Mouse (Mus musculus) CH12.LX (cell line): Measurements from ENCODE around the gene Crtc1. TPM values are rescaled to one million over a fixed set of nuclear protein-coding genes. Genes with fewer than 3 reads are reported as not detected.
A peak's percentile ranks its signal among the peaks of the same experiment; 100 is the strongest.

ENCODE experiments used
- DNase-seq: peaks from one replicate; pipeline ENCODE4 v3.0.0-alpha.2; 2013; ENCODE audit errors: extremely low read depth
- H3K27ac ChIP-seq: 2 replicates; pipeline ENCODE4 v1.5.1; 2012; ENCODE audit warnings: low read depth, mild to moderate bottlenecking, control low read depth, moderate library complexity; ENCODE audit not compliant: insufficient read depth
- H3K27me3 ChIP-seq: replicated peaks from 2 replicates; pipeline ENCODE3; 2012; ENCODE audit warnings: inconsistent platforms
- H3K36me3 ChIP-seq, 2 experiments: replicated peaks in 1 of 2; 2 replicates each; pipeline versions ENCODE3 to v1.6.1; 2012; ENCODE audit warnings: inconsistent platforms in 1 of 2, low read length in 1 of 2, mild to moderate bottlenecking in 1 of 2, mixed read lengths in 1 of 2, moderate library complexity in 1 of 2; ENCODE audit not compliant: control insufficient read depth in 1 of 2, insufficient read depth in 1 of 2
- H3K4me1 ChIP-seq, 2 experiments: 2 replicates each; pipeline ENCODE4 v1.6.1; 2012; ENCODE audit warnings: inconsistent platforms in 1 of 2, moderate library complexity in 1 of 2; ENCODE audit not compliant: insufficient read depth in 2 of 2, control insufficient read depth in 1 of 2
- H3K4me2 ChIP-seq: 2 replicates; pipeline ENCODE4 v1.6.1; 2012; ENCODE audit warnings: low read depth, mild to moderate bottlenecking, control low read depth; ENCODE audit not compliant: poor library complexity, insufficient read depth, severe bottlenecking
- H3K4me3 ChIP-seq, 3 experiments: fragments of 150-350 bp in 1 of 3; sonication (generic) in 1 of 3; replicated peaks in 1 of 3; 2 replicates each; pipeline versions ENCODE3 to v1.5.1; 2011 to 2012; ENCODE audit warnings: low read depth in 2 of 3, low read length in 2 of 3, mild to moderate bottlenecking in 2 of 3, moderate library complexity in 2 of 3, control low read depth in 1 of 3, improper control_type of control experiment in 1 of 3, inconsistent platforms in 1 of 3, mixed read lengths in 1 of 3; ENCODE audit not compliant: poor library complexity in 1 of 3
- H3K79me2 ChIP-seq: replicated peaks from 2 replicates; pipeline ENCODE4 v1.6.1; 2012; ENCODE audit warnings: mild to moderate bottlenecking, moderate library complexity; ENCODE audit not compliant: control insufficient read depth, poor library complexity, insufficient read depth, severe bottlenecking; ENCODE audit errors: extremely low read depth
- H3K9ac ChIP-seq: 2 replicates; pipeline ENCODE4 v1.6.1; 2012; ENCODE audit warnings: low read depth, mild to moderate bottlenecking, control low read depth, moderate library complexity; ENCODE audit not compliant: insufficient read depth
- H3K9me3 ChIP-seq: replicated peaks from 2 replicates; pipeline ENCODE3; 2012; ENCODE audit warnings: low read length, inconsistent platforms, mixed read lengths
- CHD1 ChIP-seq: IDR thresholded peaks from 2 replicates; pipeline ENCODE4 v1.6.1; 2012; ENCODE audit warnings: low read depth, low read length, improper control_type of control experiment, inconsistent platforms
- E2F4 ChIP-seq: IDR thresholded peaks from 2 replicates; pipeline ENCODE4 v1.6.1; 2011; ENCODE audit warnings: low read depth, low read length, improper control_type of control experiment; ENCODE audit not compliant: insufficient replicate concordance
- ELF1 ChIP-seq: IDR thresholded peaks from 2 replicates; pipeline ENCODE4 v1.6.1; 2014; ENCODE audit warnings: low read depth, mild to moderate bottlenecking, inconsistent platforms, low read length, improper control_type of control experiment
- IRF4 ChIP-seq: IDR thresholded peaks from 2 replicates; pipeline ENCODE4 v1.6.1; 2014; ENCODE audit warnings: low read depth, mild to moderate bottlenecking, inconsistent platforms, low read length, improper control_type of control experiment
- KAT2A ChIP-seq: IDR thresholded peaks from 2 replicates; pipeline ENCODE4 v1.6.1; 2012; ENCODE audit warnings: low read length, improper control_type of control experiment, inconsistent platforms; ENCODE audit not compliant: insufficient replicate concordance
- MAX ChIP-seq: IDR thresholded peaks from 2 replicates; pipeline ENCODE4 v1.6.1; 2011; ENCODE audit warnings: low read length, improper control_type of control experiment
- MXI1 ChIP-seq: IDR thresholded peaks from 2 replicates; pipeline ENCODE4 v1.6.1; 2011; ENCODE audit warnings: mild to moderate bottlenecking, low read depth, low read length, improper control_type of control experiment
- MYC ChIP-seq: IDR thresholded peaks from 2 replicates; pipeline ENCODE4 v1.6.1; 2011; ENCODE audit warnings: low read depth, mild to moderate bottlenecking, improper control_type of control experiment, low read length
- PAX5 ChIP-seq: IDR thresholded peaks from 2 replicates; pipeline ENCODE4 v1.6.1; 2012; ENCODE audit warnings: low read length, inconsistent platforms, mixed read lengths
- POLR2AphosphoS2 ChIP-seq: IDR thresholded peaks from 2 replicates; pipeline ENCODE4 v1.6.1; 2011; ENCODE audit warnings: low read depth, low read length, improper control_type of control experiment
- RAD21 ChIP-seq: IDR thresholded peaks from 2 replicates; pipeline ENCODE4 v1.6.1; 2011; ENCODE audit warnings: low read depth, mild to moderate bottlenecking, low read length, improper control_type of control experiment, moderate library complexity
- SIN3A ChIP-seq: IDR thresholded peaks from 2 replicates; pipeline ENCODE4 v1.6.1; 2012; ENCODE audit warnings: low read length, improper control_type of control experiment, inconsistent platforms
- SMC3 ChIP-seq: IDR thresholded peaks from 2 replicates; pipeline ENCODE4 v1.6.1; 2011; ENCODE audit warnings: low read depth, low read length, improper control_type of control experiment
- TBP ChIP-seq: conservative IDR thresholded peaks from 2 replicates; pipeline ENCODE4 v1.6.1; 2011; ENCODE audit warnings: low read depth, low read length, improper control_type of control experiment
- UBTF ChIP-seq: IDR thresholded peaks from 2 replicates; pipeline ENCODE4 v1.6.1; 2012; ENCODE audit warnings: low read depth, mild to moderate bottlenecking, inconsistent platforms, low read length, improper control_type of control experiment, moderate library complexity
- USF1 ChIP-seq: IDR thresholded peaks from 2 replicates; pipeline ENCODE4 v1.6.1; 2014; ENCODE audit warnings: low read depth, mild to moderate bottlenecking, inconsistent platforms, low read length, improper control_type of control experiment
- USF2 ChIP-seq: conservative IDR thresholded peaks from 2 replicates; pipeline ENCODE4 v1.6.1; 2011; ENCODE audit warnings: low read depth, low read length, improper control_type of control experiment
- ZC3H11A ChIP-seq: IDR thresholded peaks from 2 replicates; pipeline ENCODE4 v1.6.1; 2012; ENCODE audit warnings: low read depth, mild to moderate bottlenecking, inconsistent platforms, low read length, improper control_type of control experiment
- ZMIZ1 ChIP-seq: IDR thresholded peaks from 2 replicates; pipeline ENCODE4 v1.6.1; 2012; ENCODE audit warnings: low read depth, mild to moderate bottlenecking, inconsistent platforms, low read length, improper control_type of control experiment
- dilution Hi-C: fragments of 300-500 bp; cut with MboI; formaldehyde crosslinking; loops from 2 replicates; pipeline ENCODE4 v1.14.3; 2020; ENCODE audit warnings: low sequenced_read_pairs; ENCODE audit not compliant: extremely low pct_unique_long_range_greater_than_20kb, extremely low pct_ligation_motif_present
- in situ Hi-C: fragments of 300-500 bp; cut with MboI; formaldehyde crosslinking; loops from 3 replicates; pipeline ENCODE4 v1.14.3; 2019; ENCODE audit warnings: low sequenced_read_pairs, low pct_ligation_motif_present, low pct_unique_long_range_greater_than_20kb, mixed read lengths
- polyA plus RNA-seq: library from polyadenylated mRNA; unstranded; fragments of >175 nt; gene quantifications from 2 replicates; pipeline ENCODE4 v1.2.1, GENCODE M21; 2012; ENCODE audit warnings: low read depth; ENCODE audit not compliant: insufficient read length
- total RNA-seq, 2 experiments: library from RNA; depleted of rRNA; stranded (reverse); fragments of 300-350 nt in 1 of 2; fragments of >200 nt in 1 of 2; gene quantifications; 2 replicates each; pipeline ENCODE4 v1.2.3; 2012 to 2014

Gene Crtc1
- total and polyA plus RNA-seq, 3 experiments: 2.0 to 8.6 (median 2.2) TPM

GRCm38 (mm10) chr8:70476333-70477268, 37.2 kb upstream of the Crtc1 start, which contains the start of gene Klhl26 (continued):
- no peak for TF ChIP-seq IRF4
- no peak for TF ChIP-seq POLR2AphosphoS2
- TF ChIP-seq CHD1: 0 out of 2 replicates have a peak, but pooled peaks have one; percentile 33
- no peak for TF ChIP-seq ZC3H11A
- TF ChIP-seq SMC3: no peak
- peak; percentile 42; the same call in 1 of the 2 replicates for TF ChIP-seq ZMIZ1
- no peak for TF ChIP-seq USF2
- TF ChIP-seq USF1: no peak
- 0 out of 2 replicates have a peak, but pooled peaks have one; percentile 55 for TF ChIP-seq MYC

- peaks cover 9 to 69% of the 10 kb centered on the region in 2 experiments for H3K36me3 ChIP-seq
- dilution Hi-C loops: no loop called here
These were observed 32.5 kb upstream of the Crtc1 start for GRCm38 (mm10) chr8:70471856-70472255.

GRCm38 (mm10) chr8:70469938-70470337, 30.6 kb upstream of the Crtc1 start:
- dilution Hi-C loops (no loop called here), in situ Hi-C loops (no loop called here)
- Histone ChIP-seq H3K9ac (no peak overlapping the region), H3K4me3 (no peak overlapping the region), H3K4me2 (no peak overlapping the region), H3K36me3 (peaks cover 9 to 82% of the 10 kb centered on the region in 2 experiments), H3K27ac (no peak overlapping the region), H3K79me2 (no peaks in the 10 kb centered on the region), H3K4me1 (peaks cover 0 to 1% of the 10 kb centered on the region in 2 experiments; a peak in 1 of 4 replicates), H3K9me3 (no peaks in the 10 kb centered on the region), H3K27me3 (no peaks in the 10 kb centered on the region)
- no peak for DNase-seq
- TF ChIP-seq SIN3A: no peak
- no peak for TF ChIP-seq RAD21
- TF ChIP-seq MAX: no peak
- TF ChIP-seq IRF4: no peak
- no peak for TF ChIP-seq USF1
- no peak for TF ChIP-seq KAT2A
- TF ChIP-seq USF2: no peak
- no peak for TF ChIP-seq E2F4
- no peak for TF ChIP-seq TBP
- TF ChIP-seq PAX5: no peak
- no peak for TF ChIP-seq CHD1
- TF ChIP-seq ELF1: no peak
- TF ChIP-seq UBTF: no peak

More at GRCm38 (mm10) chr8:70471856-70472255, 32.5 kb upstream of the Crtc1 start:
- no peak overlapping the region for H3K4me2 ChIP-seq
- H3K4me1 ChIP-seq: peaks cover 0 to 14% of the 10 kb centered on the region in 2 experiments; a peak in 2 of 4 replicates
- H3K4me3 ChIP-seq: no peak overlapping the region
- H3K27me3 ChIP-seq: no peaks in the 10 kb centered on the region
- H3K27ac ChIP-seq: no peak overlapping the region
- no peak overlapping the region for H3K9ac ChIP-seq
- no peaks in the 10 kb centered on the region for H3K79me2 ChIP-seq
- H3K9me3 ChIP-seq: no peaks in the 10 kb centered on the region
- in situ Hi-C loops: no loop called here
- TF ChIP-seq MXI1 (no peak), ZMIZ1 (no peak), UBTF (no peak), SIN3A (no peak)
- DNase-seq: no peak
